Mouse (Mus musculus): ENCODE measurements around the gene Nnat.

GRCm38 (mm10) chr2:157572786-157573185 lies 12.9 kb downstream of the Nnat start:
- TF ChIP-seq CTCF (IDR thresholded peaks at IDR 0.05; ENCODE audit: borderline replicate concordance, control insufficient read depth, extremely low read depth, insufficient read depth, low read length, poor library complexity) = no peak
- no peak for TF ChIP-seq POLR2A (IDR thresholded peaks at IDR 0.05; ENCODE audit: control insufficient read depth, extremely low read depth, insufficient read depth, low read length, poor library complexity)
